Mouse (Mus musculus) cortical plate, adult 2 months (tissue): ENCODE data around the gene Orai2. TPM values are rescaled to one million over a fixed set of nuclear protein-coding genes. Genes with fewer than 3 reads are reported as not detected.

Source experiments
- H3K27ac ChIP-seq: fragments of 200-500 bp; 2 replicates; pipeline ENCODE4 v1.5.1; 2012; ENCODE audit warnings: low read length, control low read depth, inconsistent platforms; ENCODE audit not compliant: insufficient read depth
- H3K4me1 ChIP-seq: fragments of 200-500 bp; 2 replicates; pipeline ENCODE4 v1.6.1; 2011; ENCODE audit warnings: low read length; ENCODE audit not compliant: control insufficient read depth, insufficient read depth
- H3K4me3 ChIP-seq: fragments of 200-500 bp; 2 replicates; pipeline ENCODE4 v1.5.1; 2011; ENCODE audit warnings: mild to moderate bottlenecking, low read length, control low read depth; ENCODE audit not compliant: insufficient read depth
- CTCF ChIP-seq: fragments of 200-500 bp; IDR thresholded peaks from 2 replicates; pipeline ENCODE4 v1.5.1; 2011; ENCODE audit warnings: mild to moderate bottlenecking, control low read depth, low read length; ENCODE audit not compliant: insufficient read depth; ENCODE audit errors: extremely low read depth
- POLR2A ChIP-seq: fragments of 200-500 bp; IDR thresholded peaks from 2 replicates; pipeline ENCODE4 v1.6.1; 2011; ENCODE audit warnings: mild to moderate bottlenecking, low read length, control low read depth; ENCODE audit not compliant: insufficient read depth; ENCODE audit errors: extremely low read depth
- polyA plus RNA-seq: library from polyadenylated mRNA; depleted of rRNA; stranded (reverse); fragments of >200 nt; gene quantifications from 2 replicates; pipeline ENCODE4 v1.2.3, GENCODE M21; 2012

Orai2 gene
- polyA plus RNA-seq, 1 experiment, result 54.6 TPM

DNA sequence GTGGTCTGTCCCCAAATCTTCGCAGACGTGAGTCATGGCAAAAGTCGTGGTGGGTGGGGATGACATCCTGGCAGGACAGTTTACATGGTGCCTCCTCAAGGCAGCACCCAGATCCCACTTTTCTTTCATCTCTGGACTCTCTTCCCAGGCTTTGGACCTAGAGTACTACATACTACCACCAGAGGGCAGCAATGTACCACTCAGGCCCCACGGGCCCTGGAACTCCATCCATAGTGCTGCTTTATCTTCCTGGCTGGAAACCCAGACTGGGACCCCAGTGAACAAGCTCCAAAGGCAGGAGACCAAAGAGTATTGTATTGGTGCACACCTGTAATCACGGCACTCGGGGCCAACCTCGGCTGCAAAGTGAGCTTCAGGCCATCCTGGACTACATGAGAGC is 31.3 kb upstream of the Orai2 start:
- Histone ChIP-seq H3K27ac (no peak overlapping the region), H3K4me1 (peaks cover 3% of the 10 kb centered on the region; the same call in 1 of the 2 replicates), H3K4me3 (no peak overlapping the region)
- TF ChIP-seq POLR2A (no peak), CTCF (peak; percentile 92)

GRCm38 (mm10) chr5:136199526-136199925 is 29.0 kb upstream of the Orai2 start:
- no peak for TF ChIP-seq CTCF
- H3K4me1 ChIP-seq, result peaks cover 3% of the 10 kb centered on the region; the same call in 1 of the 2 replicates
- no peak overlapping the region for H3K27ac ChIP-seq
- H3K4me3 ChIP-seq, result peak overlapping the region; percentile 84

GRCm38 (mm10) chr5:136198474-136199391 is 28.2 kb upstream of the Orai2 start, which contains the start of gene Prkrip1:
Gene Prkrip1, minus strand, starts transcription at chr5:136198963.
- no peak for TF ChIP-seq CTCF
- TF ChIP-seq POLR2A, result peak; percentile 83

DNA sequence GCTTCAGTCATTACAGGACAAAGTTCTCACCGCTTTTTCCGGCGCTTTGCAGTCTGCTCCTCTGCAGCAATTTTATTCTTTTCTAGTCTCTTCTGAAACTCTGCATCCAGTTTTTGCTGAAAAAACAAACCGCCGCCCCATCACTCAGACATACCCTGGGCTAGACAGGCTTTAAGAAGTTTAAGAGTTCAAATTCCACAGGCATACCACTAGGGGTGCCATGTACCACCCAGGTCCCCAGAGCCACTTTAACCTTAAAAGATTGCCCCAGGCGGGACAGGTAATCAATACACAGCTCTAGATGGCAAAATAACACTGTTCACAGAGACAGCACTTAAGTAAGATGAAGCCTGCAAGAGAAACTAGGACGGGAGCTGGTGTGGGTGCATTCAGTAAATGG is 21.4 kb upstream of the Orai2 start:
- TF ChIP-seq CTCF (no peak), POLR2A (no peak)
- Histone ChIP-seq H3K4me1 (no peaks in the 10 kb centered on the region), H3K27ac (no peak overlapping the region), H3K4me3 (no peak overlapping the region)

More at GRCm38 (mm10) chr5:136198474-136199391, 28.2 kb upstream of the Orai2 start, which contains the start of gene Prkrip1:
- peaks cover 3% of the 10 kb centered on the region; the same call in 1 of the 2 replicates for H3K4me1 ChIP-seq
- peak within 1 kb of the TSS; percentile 84 for H3K4me3 ChIP-seq
- H3K27ac ChIP-seq, result peak within 1 kb of the TSS; percentile 7; the same call in 1 of the 2 replicates

- peaks cover 6% of the 10 kb centered on the region for H3K4me1 ChIP-seq
- H3K27ac ChIP-seq, result no peak overlapping the region
- TF ChIP-seq POLR2A (no peak), CTCF (peak; percentile 86)
- no peak overlapping the region for H3K4me3 ChIP-seq
These were observed 16.2 kb upstream of the Orai2 start for GRCm38 (mm10) chr5:136186723-136187122.

DNA sequence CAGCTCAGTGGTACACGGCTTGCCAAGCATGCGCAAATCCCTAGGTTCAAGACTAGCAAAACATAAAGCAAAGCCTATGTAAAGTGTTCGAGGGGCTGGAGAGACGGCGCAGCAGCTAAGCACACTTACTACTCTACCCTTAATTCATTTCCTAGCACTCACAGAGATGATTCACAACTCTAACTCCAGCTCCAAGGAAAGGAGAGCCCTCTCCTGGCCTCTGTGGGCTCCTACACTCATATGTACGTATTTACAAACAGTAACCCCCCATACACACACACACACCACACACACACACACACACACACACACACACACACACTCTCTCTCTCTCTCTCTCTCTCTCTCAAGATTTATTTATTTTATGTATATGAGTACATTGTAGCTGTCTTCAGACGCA is 13.3 kb upstream of the Orai2 start:
- Histone ChIP-seq H3K4me3 (no peak overlapping the region), H3K4me1 (peaks cover 6% of the 10 kb centered on the region), H3K27ac (no peak overlapping the region)
- TF ChIP-seq CTCF (0 out of 2 replicates have a peak, but pooled peaks have one; percentile 1), POLR2A (no peak)

GRCm38 (mm10) chr5:136182830-136183229 is 12.3 kb upstream of the Orai2 start:
- TF ChIP-seq POLR2A, result no peak
- no peak overlapping the region for H3K4me3 ChIP-seq
- peaks cover 6% of the 10 kb centered on the region for H3K4me1 ChIP-seq
- H3K27ac ChIP-seq, result no peak overlapping the region

DNA sequence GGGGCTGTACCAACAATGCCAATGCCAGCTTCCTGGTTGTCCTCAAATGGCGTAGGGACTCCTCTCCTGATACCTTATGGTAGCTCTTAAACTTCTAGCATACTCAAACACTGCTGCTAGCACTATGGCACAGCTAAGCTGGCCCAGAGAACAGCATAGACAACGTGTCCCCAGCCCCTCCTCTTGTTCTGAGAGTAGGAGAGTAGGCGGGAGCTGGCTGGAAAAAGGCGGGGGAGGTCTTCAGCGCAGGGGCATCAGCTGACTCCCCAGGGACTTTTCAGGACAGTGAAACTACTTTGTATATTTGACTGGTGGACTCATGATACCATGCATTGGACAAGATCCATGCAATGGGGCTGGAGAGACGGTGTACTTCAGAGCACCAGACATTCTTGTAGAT is 11.5 kb upstream of the Orai2 start:
- H3K27ac ChIP-seq, result no peak overlapping the region
- no peak overlapping the region for H3K4me3 ChIP-seq
- peaks cover 6% of the 10 kb centered on the region for H3K4me1 ChIP-seq
- TF ChIP-seq CTCF (no peak), POLR2A (no peak)

GRCm38 (mm10) chr5:136181197-136181596 is 10.7 kb upstream of the Orai2 start:
- Histone ChIP-seq H3K27ac (no peak overlapping the region), H3K4me3 (no peak overlapping the region), H3K4me1 (peaks cover 6% of the 10 kb centered on the region)
- TF ChIP-seq POLR2A (no peak), CTCF (no peak)

DNA sequence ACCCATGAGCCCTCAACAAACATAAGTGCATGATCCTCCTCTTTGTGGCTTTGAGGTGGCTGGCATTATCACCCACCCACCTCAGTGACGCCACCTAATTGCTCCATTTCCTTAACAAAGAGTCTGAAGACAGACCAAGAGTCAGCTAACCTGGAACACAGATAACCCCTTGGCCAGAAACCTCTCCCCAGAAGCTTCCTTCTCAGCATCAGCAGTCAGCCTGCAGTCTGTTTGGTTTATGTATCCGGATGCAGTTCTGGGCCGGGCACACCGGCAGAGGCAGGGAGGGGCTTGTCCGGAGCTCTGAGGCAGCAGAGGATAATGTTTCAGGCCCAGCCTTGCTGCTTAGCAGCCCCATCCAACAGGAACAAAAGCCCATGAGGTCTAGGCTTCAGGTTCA is 9.1 kb upstream of the Orai2 start:
- no peak overlapping the region for H3K4me3 ChIP-seq
- peaks cover 6% of the 10 kb centered on the region for H3K4me1 ChIP-seq
- TF ChIP-seq POLR2A (no peak), CTCF (no peak)
- no peak overlapping the region for H3K27ac ChIP-seq
